Mouse (Mus musculus): Measurements from ENCODE around the gene Mbtps1. TPM values are rescaled to one million over a fixed set of nuclear protein-coding genes. Genes with fewer than 3 reads are reported as not detected.

The Mbtps1 gene
- 100 to 1,000 TPM; 123 to 129 TPM for total RNA-seq (2023)

DNA sequence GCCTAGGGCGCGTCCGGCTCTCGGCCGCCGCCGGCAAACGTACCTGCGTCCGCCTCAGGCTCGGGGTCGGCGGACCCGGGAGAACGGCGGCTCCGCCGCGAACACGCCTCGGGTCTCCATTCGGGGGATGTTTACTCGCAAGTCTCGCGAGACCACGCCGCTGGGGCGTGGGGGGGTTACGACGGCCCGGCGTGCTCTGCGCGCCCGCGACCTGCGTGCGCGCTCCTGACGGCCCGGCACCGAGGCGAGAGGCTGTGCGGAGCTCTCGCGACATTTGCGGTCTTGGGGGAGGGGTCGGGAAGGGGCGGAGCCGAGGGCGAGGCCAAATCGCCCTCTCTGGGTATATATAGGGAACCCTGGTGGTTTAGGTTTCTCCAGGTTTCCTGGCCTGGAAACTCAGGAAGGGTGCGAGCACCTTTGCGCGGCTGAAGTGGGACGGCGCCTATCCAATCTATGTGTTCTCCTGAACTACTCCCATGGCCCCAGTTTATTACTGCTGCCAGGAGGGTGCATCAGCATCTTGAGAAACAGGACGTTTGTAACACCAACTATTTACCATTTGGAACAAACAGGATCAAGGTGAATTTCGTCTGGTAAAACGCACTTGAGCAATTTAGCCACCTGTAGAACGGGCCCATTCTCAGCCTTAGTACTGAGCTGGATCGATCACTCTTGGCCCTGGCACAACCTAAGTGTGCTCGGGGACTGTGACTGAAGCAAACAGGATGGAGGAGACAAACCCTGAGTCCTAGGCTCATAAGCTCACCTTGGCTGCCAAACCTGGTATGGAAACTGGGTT, at the start of gene Mbtps1:
Gene Mbtps1, minus strand, starts transcription at position 133 of the 799 bp plus-strand sequence.

GRCm38 (mm10) chr8:119604996-119605395, 46.5 kb upstream of the Mbtps1 start, which contains the start of gene Taf1c:
TSS of gene Taf1c (minus strand) at chr8:119605222.

DNA sequence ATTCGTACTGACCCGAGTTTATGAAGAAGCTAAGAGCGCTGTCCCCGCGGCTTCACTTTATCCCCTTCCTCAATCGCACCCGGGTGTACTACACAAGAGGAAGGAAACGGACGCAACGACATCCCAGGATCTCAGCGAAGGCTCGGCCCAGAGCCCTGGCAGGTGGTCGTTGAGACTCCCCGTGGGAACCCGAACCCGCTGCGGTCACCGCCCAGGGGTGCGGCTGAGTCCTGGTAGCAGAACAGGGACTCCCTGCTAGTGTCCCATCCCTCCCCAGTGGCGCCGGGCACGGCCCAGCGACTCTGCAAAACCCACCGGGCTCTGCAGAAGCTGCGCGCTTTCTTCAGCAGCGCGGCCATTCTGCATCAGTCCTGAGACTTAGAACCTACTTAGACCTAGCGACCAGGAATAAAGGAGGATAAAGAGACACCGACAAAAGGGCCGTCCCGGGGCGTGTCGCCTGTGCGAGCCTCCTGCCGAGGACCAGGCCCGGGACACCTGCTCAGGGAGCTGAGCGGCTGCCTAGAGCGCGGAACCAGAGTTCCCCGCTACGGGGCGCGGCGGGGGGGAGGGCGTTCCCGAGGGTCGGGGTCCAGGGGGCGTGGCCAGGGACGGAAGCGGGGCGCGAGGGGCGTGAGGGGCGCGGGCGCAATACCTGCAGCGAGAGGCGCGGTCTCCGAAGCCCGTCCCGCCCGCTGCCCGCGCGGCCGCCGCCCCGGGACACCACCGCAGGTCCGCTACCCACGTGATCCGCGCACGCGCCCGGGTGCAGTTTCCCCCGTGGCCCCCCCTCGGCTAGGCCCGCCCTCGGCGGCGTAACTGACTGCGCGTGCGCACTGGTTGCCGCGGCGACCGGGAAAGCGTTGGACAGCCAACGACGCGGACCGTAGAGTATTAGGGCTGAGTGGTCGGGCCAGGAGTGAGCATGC, 16.2 kb upstream of the Mbtps1 start, which contains the start of the genes Hsdl1 and Dnaaf1:
Gene Hsdl1, minus strand, starts transcription at position 747 of the 929 bp plus-strand sequence.
Gene Dnaaf1, plus strand, starts transcription at position 799 of the 929 bp plus-strand sequence.

GRCm38 (mm10) chr8:119501598-119501997, 56.9 kb downstream of the Mbtps1 start, which contains the start of gene Slc38a8:
TSS of gene Slc38a8 (minus strand) at chr8:119501698.

Other genes with a start within 250 kb of the Mbtps1 start
- 10 to 100 TPM; 72.3 to 89.6 TPM for gene Hsbp1, start 214.2 kb downstream of the Mbtps1 start, total RNA-seq (2023)
- 10 to 100 TPM; 15.5 to 16.5 TPM for gene Mlycd, start 163.9 kb downstream of the Mbtps1 start, total RNA-seq (2023)
- 1 to 10 TPM; 4.5 to 4.6 TPM for gene Osgin1, start 124.6 kb downstream of the Mbtps1 start, total RNA-seq (2023)
- not detected for gene Necab2, start 112.0 kb downstream of the Mbtps1 start, total RNA-seq (2023)
- under 1 TPM in 1 of 2 experiments, not detected in 1; 0.50 TPM for gene Slc38a8, start 57.0 kb downstream of the Mbtps1 start, total RNA-seq (2023)
- gene Hsdl1, start 16.4 kb upstream of the Mbtps1 start, total RNA-seq (2023) = 10 to 100 TPM; 57.0 to 67.7 TPM
- gene Dnaaf1, start 16.5 kb upstream of the Mbtps1 start, total RNA-seq (2023) = not detected
- gene Taf1c, start 46.5 kb upstream of the Mbtps1 start, total RNA-seq (2023) = 10 to 100 TPM; 16.6 to 22.2 TPM
- not detected for gene Adad2, start 54.0 kb upstream of the Mbtps1 start, total RNA-seq (2023)
- gene Kcng4, start 76.9 kb upstream of the Mbtps1 start, total RNA-seq (2023) = not detected
- not detected for gene Wfdc1, start 107.6 kb upstream of the Mbtps1 start, total RNA-seq (2023)
- gene Atp2c2, start 141.3 kb upstream of the Mbtps1 start, total RNA-seq (2023) = not detected
- gene Tldc1, start 219.7 kb upstream of the Mbtps1 start, total RNA-seq (2023) = 1 to 10 TPM; 5.8 to 8.0 TPM